Mouse (Mus musculus) midbrain, embryonic 16.5 days (tissue): ENCODE measurements at regions not wholly inside any gene's neighbourhood (a gene's known extent, or its start where the extent isn't known, plus 50 kb on each side); places are given as distances from the start of the nearest gene placed in this dataset.

ENCODE experiments used
- ATAC-seq: fragments of 200-750 bp; cut with Nextera tagmentation; 2 replicates; pipeline ENCODE4 v1.8.0; 2017; ENCODE audit warnings: moderate TSS enrichment
- H3K27ac ChIP-seq: fragments of 300-500 bp; sonication (generic); 2 replicates; pipeline ENCODE4 v1.5.1; 2014; ENCODE audit warnings: mild to moderate bottlenecking, low read length, mixed read lengths
- H3K27me3 ChIP-seq: fragments of 300-500 bp; sonication (generic); 2 replicates; pipeline ENCODE4 v1.6.1; 2014; ENCODE audit warnings: low read depth, low read length, mixed read lengths; ENCODE audit not compliant: control insufficient read depth, insufficient read depth
- H3K36me3 ChIP-seq: fragments of 300-500 bp; sonication (generic); 2 replicates; pipeline ENCODE4 v1.6.1; 2014; ENCODE audit warnings: mild to moderate bottlenecking, low read length, moderate library complexity, mixed read lengths; ENCODE audit not compliant: control insufficient read depth, insufficient read depth
- H3K4me1 ChIP-seq: fragments of 300-500 bp; sonication (generic); 2 replicates; pipeline ENCODE4 v1.6.1; 2014; ENCODE audit warnings: mild to moderate bottlenecking, low read length, mixed read lengths; ENCODE audit not compliant: control insufficient read depth, insufficient read depth
- H3K4me2 ChIP-seq: fragments of 300-500 bp; sonication (generic); 2 replicates; pipeline ENCODE4 v1.6.1; 2014; ENCODE audit warnings: mild to moderate bottlenecking, low read length, mixed read lengths
- H3K4me3 ChIP-seq: fragments of 300-500 bp; sonication (generic); 2 replicates; pipeline ENCODE4 v1.5.1; 2014; ENCODE audit warnings: low read depth, mild to moderate bottlenecking, low read length, moderate library complexity, mixed read lengths
- H3K9ac ChIP-seq: fragments of 300-500 bp; sonication (generic); 2 replicates; pipeline ENCODE4 v1.6.1; 2014; ENCODE audit warnings: low read depth, low read length, mixed read lengths
- H3K9me3 ChIP-seq: fragments of 300-500 bp; sonication (generic); replicated peaks from 2 replicates; pipeline ENCODE4 v1.6.1; 2014; ENCODE audit warnings: mild to moderate bottlenecking, low read length, mixed read lengths; ENCODE audit not compliant: control insufficient read depth, poor library complexity, severe bottlenecking
- WGBS: fragments of 180-500 bp; shearing (Covaris S2); extraction: QIAGEN DNeasy Blood & Tissue Kit; methylation state at CpG from one replicate; pipeline ENCODE4 v1.1.7; 2014; 5-methylcytosine and 5-hydroxymethylcytosine counted together

GRCm38 (mm10) chr10:109129068-109129467, 118.3 kb upstream of the Syt1 start:
- no peaks in the 10 kb centered on the region for H3K27me3 ChIP-seq
- no peaks in the 10 kb centered on the region for H3K36me3 ChIP-seq
- WGBS: 94% methylated on average over 3 of the region's 3 CpGs
- no peak overlapping the region for H3K4me2 ChIP-seq
- H3K9ac ChIP-seq: no peak overlapping the region
- no peak overlapping the region for H3K4me3 ChIP-seq
- no peak overlapping the region for H3K27ac ChIP-seq
- peaks cover 4% of the 10 kb centered on the region; the same call in 1 of the 2 replicates for H3K4me1 ChIP-seq
- no peak for ATAC-seq
- no peaks in the 10 kb centered on the region for H3K9me3 ChIP-seq

GRCm38 (mm10) chr10:109126699-109127098, 115.9 kb upstream of the Syt1 start:
- Histone ChIP-seq H3K27ac (no peak overlapping the region), H3K9me3 (no peaks in the 10 kb centered on the region), H3K4me1 (no peaks in the 10 kb centered on the region), H3K9ac (no peak overlapping the region), H3K27me3 (no peaks in the 10 kb centered on the region), H3K4me3 (no peak overlapping the region), H3K36me3 (no peaks in the 10 kb centered on the region), H3K4me2 (no peak overlapping the region)
- WGBS: 96% methylated on average over 2 of the region's 2 CpGs
- ATAC-seq: no peak

GRCm38 (mm10) chr10:109117143-109117542, 106.4 kb upstream of the Syt1 start:
- ATAC-seq: no peak

GRCm38 (mm10) chr10:109115013-109115627, 104.3 kb upstream of the Syt1 start:
- Histone ChIP-seq H3K9me3 (no peaks in the 10 kb centered on the region), H3K4me3 (no peak overlapping the region), H3K36me3 (no peaks in the 10 kb centered on the region), H3K9ac (no peak overlapping the region), H3K27ac (no peak overlapping the region), H3K27me3 (no peaks in the 10 kb centered on the region), H3K4me2 (no peak overlapping the region), H3K4me1 (no peaks in the 10 kb centered on the region)
- ATAC-seq: no peak
- 90% methylated on average over 4 of the region's 4 CpGs for WGBS

More at GRCm38 (mm10) chr10:109117143-109117542, 106.4 kb upstream of the Syt1 start:
- H3K36me3 ChIP-seq: no peaks in the 10 kb centered on the region
- H3K9me3 ChIP-seq: no peaks in the 10 kb centered on the region
- 91% methylated on average over 5 of the region's 5 CpGs for WGBS
- no peak overlapping the region for H3K4me3 ChIP-seq
- H3K4me1 ChIP-seq: no peaks in the 10 kb centered on the region
- no peak overlapping the region for H3K4me2 ChIP-seq
- H3K27me3 ChIP-seq: no peaks in the 10 kb centered on the region
- no peak overlapping the region for H3K9ac ChIP-seq
- no peak overlapping the region for H3K27ac ChIP-seq

GRCm38 (mm10) chr10:109105781-109106180, 95.0 kb upstream of the Syt1 start:
- Histone ChIP-seq H3K4me1 (no peaks in the 10 kb centered on the region), H3K27me3 (no peaks in the 10 kb centered on the region), H3K4me2 (no peak overlapping the region), H3K27ac (no peak overlapping the region), H3K9ac (no peak overlapping the region), H3K4me3 (no peak overlapping the region), H3K36me3 (no peaks in the 10 kb centered on the region), H3K9me3 (no peaks in the 10 kb centered on the region)
- ATAC-seq: no peak
- 87% methylated on average over 2 of the region's 2 CpGs for WGBS

- no peaks in the 10 kb centered on the region for H3K36me3 ChIP-seq
- H3K27ac ChIP-seq: no peak overlapping the region
- no peak for ATAC-seq
- no peaks in the 10 kb centered on the region for H3K4me1 ChIP-seq
- H3K9me3 ChIP-seq: no peaks in the 10 kb centered on the region
- H3K4me2 ChIP-seq: no peak overlapping the region
- WGBS: 76% methylated on average over 4 of the region's 4 CpGs
- H3K9ac ChIP-seq: no peak overlapping the region
- no peaks in the 10 kb centered on the region for H3K27me3 ChIP-seq
- no peak overlapping the region for H3K4me3 ChIP-seq
These were observed 81.4 kb upstream of the Syt1 start for GRCm38 (mm10) chr10:109092219-109092618.

- H3K4me2 ChIP-seq: peak overlapping the region; percentile 23; the same call in 1 of the 2 replicates
- ATAC-seq: peak; percentile 58; the same call in 1 of the 2 replicates
- 16% methylated on average over 7 of the region's 7 CpGs for whole genome bisulfite sequencing
These were observed 69.0 kb upstream of the Syt1 start for GRCm38 (mm10) chr10:109079773-109080172.

GRCm38 (mm10) chr10:109074218-109074617, 63.4 kb upstream of the Syt1 start:
- no peak overlapping the region for H3K9ac ChIP-seq
- ATAC-seq: no peak
- no peak overlapping the region for H3K4me2 ChIP-seq
- H3K27me3 ChIP-seq: no peaks in the 10 kb centered on the region
- 84% methylated on average over 7 of the region's 7 CpGs for WGBS
- no peaks in the 10 kb centered on the region for H3K36me3 ChIP-seq
- H3K9me3 ChIP-seq: no peaks in the 10 kb centered on the region
- H3K4me3 ChIP-seq: no peak overlapping the region
- H3K27ac ChIP-seq: no peak overlapping the region
- no peaks in the 10 kb centered on the region; the same call in 1 of the 2 replicates for H3K4me1 ChIP-seq

More at GRCm38 (mm10) chr10:109079773-109080172, 69.0 kb upstream of the Syt1 start:
- H3K27ac ChIP-seq: peak overlapping the region; percentile 58
- no peak overlapping the region for H3K9ac ChIP-seq
- H3K4me3 ChIP-seq: no peak overlapping the region
- H3K27me3 ChIP-seq: no peaks in the 10 kb centered on the region
- H3K36me3 ChIP-seq: no peaks in the 10 kb centered on the region
- H3K4me1 ChIP-seq: peaks cover 6% of the 10 kb centered on the region; the same call in 1 of the 2 replicates
- H3K9me3 ChIP-seq: no peaks in the 10 kb centered on the region
